Mouse (Mus musculus): ENCODE results near the gene Chd1l. TPM values are rescaled to one million over a fixed set of nuclear protein-coding genes. Genes with fewer than 3 reads are reported as not detected.

The Chd1l gene
- polyA plus RNA-seq, 1 experiment from 2014 or later = 21.5 TPM

GRCm38 (mm10) chr3:97540171-97540570, 69.8 kb downstream of the Chd1l start:
- Histone ChIP-seq H3K4me1 (ENCODE audit: control insufficient read depth, insufficient read depth, low read length) (no peaks in the 10 kb centered on the region), H3K27ac (replicated peaks; ENCODE audit: low read depth, low read length) (no peak overlapping the region), H3K36me3 (replicated peaks; ENCODE audit: control insufficient read depth, insufficient read depth, low read depth, low read length) (no peaks in the 10 kb centered on the region), H3K9me3 (replicated peaks; ENCODE audit: control insufficient read depth, low read length) (no peaks in the 10 kb centered on the region), H3K9ac (replicated peaks; ENCODE audit: low read length) (no peak overlapping the region), H3K27me3 (ENCODE audit: control insufficient read depth, insufficient read depth, low read length) (no peaks in the 10 kb centered on the region), H3K4me2 (ENCODE audit: low read depth, low read length) (no peak overlapping the region), H3K4me3 (ENCODE audit: low read depth, low read length) (no peak overlapping the region)
- DNase-seq (ENCODE audit: low spot score) (no peak), ATAC-seq (replicated peaks; ENCODE audit: insufficient number of reproducible peaks, low FRiP score, low TSS enrichment, low read depth) (no peak)
- 17% methylated on average over 1 of the region's 1 CpGs for WGBS

DNA sequence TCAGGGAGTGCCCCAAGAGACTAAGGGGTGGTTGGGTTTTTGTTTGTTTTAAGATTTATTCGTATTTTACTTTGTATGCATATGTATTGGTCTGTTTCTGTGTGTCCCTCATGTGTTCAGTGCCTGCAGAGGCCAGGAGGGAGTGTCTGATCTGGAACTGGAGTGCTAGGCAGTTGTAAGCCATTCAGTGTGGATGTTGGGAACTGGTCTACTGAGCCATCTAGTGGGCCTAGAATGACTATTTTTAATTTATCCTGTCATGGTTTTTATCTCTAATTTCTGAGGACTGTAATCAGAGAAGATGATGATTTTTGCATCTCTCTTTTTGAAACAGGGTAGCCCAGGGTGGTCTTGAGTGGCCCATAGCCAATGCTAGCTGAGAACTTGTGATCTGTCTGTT, 71.4 kb downstream of the Chd1l start:
- H3K27ac ChIP-seq (replicated peaks; ENCODE audit: low read depth, low read length) = no peak overlapping the region
- no peaks in the 10 kb centered on the region for H3K36me3 ChIP-seq (replicated peaks; ENCODE audit: control insufficient read depth, insufficient read depth, low read depth, low read length)
- H3K4me2 ChIP-seq (ENCODE audit: low read depth, low read length) = no peak overlapping the region
- DNase-seq (ENCODE audit: low spot score) (no peak), ATAC-seq (replicated peaks; ENCODE audit: insufficient number of reproducible peaks, low FRiP score, low TSS enrichment, low read depth) (no peak)
- no peaks in the 10 kb centered on the region for H3K4me1 ChIP-seq (ENCODE audit: control insufficient read depth, insufficient read depth, low read length)
- H3K27me3 ChIP-seq (ENCODE audit: control insufficient read depth, insufficient read depth, low read length) = no peaks in the 10 kb centered on the region
- H3K9ac ChIP-seq (replicated peaks; ENCODE audit: low read length) = no peak overlapping the region
- no peak overlapping the region for H3K4me3 ChIP-seq (ENCODE audit: low read depth, low read length)
- H3K9me3 ChIP-seq (replicated peaks; ENCODE audit: control insufficient read depth, low read length) = no peaks in the 10 kb centered on the region
- WGBS = 58% methylated on average over 1 of the region's 1 CpGs

DNA sequence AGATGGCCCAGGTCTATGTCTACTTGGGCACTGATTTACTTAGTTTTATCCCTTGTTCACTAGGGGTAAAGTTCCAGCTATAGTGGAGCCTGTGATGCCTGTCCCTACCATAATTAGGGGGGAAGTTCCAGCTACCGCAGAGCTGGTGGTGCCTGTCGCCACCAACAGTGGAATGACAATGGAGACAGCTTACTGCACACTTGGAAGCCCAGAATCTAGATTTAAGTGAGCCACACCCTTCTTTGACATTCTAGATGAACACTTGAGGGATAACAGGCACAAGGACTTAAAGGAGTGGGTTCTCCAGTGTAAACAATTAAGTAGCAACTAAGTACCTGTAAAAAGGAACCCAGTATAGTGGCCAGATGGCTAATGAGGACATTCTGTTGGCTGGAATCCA, 73.0 kb downstream of the Chd1l start:
- no peak overlapping the region for H3K4me2 ChIP-seq (ENCODE audit: low read depth, low read length)
- no peak overlapping the region for H3K4me3 ChIP-seq (ENCODE audit: low read depth, low read length)
- no peak overlapping the region for H3K9ac ChIP-seq (replicated peaks; ENCODE audit: low read length)
- no peak for ATAC-seq (replicated peaks; ENCODE audit: insufficient number of reproducible peaks, low FRiP score, low TSS enrichment, low read depth)
- 85% methylated on average over 2 of the region's 2 CpGs for WGBS
- no peak overlapping the region for H3K27ac ChIP-seq (replicated peaks; ENCODE audit: low read depth, low read length)
- no peak for DNase-seq (ENCODE audit: low spot score)
- H3K4me1 ChIP-seq (ENCODE audit: control insufficient read depth, insufficient read depth, low read length) = no peaks in the 10 kb centered on the region
- no peaks in the 10 kb centered on the region for H3K27me3 ChIP-seq (ENCODE audit: control insufficient read depth, insufficient read depth, low read length)
- no peaks in the 10 kb centered on the region for H3K36me3 ChIP-seq (replicated peaks; ENCODE audit: control insufficient read depth, insufficient read depth, low read depth, low read length)
- H3K9me3 ChIP-seq (replicated peaks; ENCODE audit: control insufficient read depth, low read length) = no peaks in the 10 kb centered on the region

GRCm38 (mm10) chr3:97535660-97536059, 74.3 kb downstream of the Chd1l start:
- Histone ChIP-seq H3K36me3 (replicated peaks; ENCODE audit: control insufficient read depth, insufficient read depth, low read depth, low read length) (no peaks in the 10 kb centered on the region), H3K4me1 (ENCODE audit: control insufficient read depth, insufficient read depth, low read length) (no peaks in the 10 kb centered on the region), H3K4me3 (ENCODE audit: low read depth, low read length) (no peak overlapping the region), H3K4me2 (ENCODE audit: low read depth, low read length) (no peak overlapping the region), H3K9me3 (replicated peaks; ENCODE audit: control insufficient read depth, low read length) (no peaks in the 10 kb centered on the region), H3K27me3 (ENCODE audit: control insufficient read depth, insufficient read depth, low read length) (no peaks in the 10 kb centered on the region), H3K9ac (replicated peaks; ENCODE audit: low read length) (no peak overlapping the region), H3K27ac (replicated peaks; ENCODE audit: low read depth, low read length) (no peak overlapping the region)
- WGBS = 89% methylated on average over 5 of the region's 5 CpGs
- ATAC-seq (replicated peaks; ENCODE audit: insufficient number of reproducible peaks, low FRiP score, low TSS enrichment, low read depth) (no peak), DNase-seq (ENCODE audit: low spot score) (no peak)

DNA sequence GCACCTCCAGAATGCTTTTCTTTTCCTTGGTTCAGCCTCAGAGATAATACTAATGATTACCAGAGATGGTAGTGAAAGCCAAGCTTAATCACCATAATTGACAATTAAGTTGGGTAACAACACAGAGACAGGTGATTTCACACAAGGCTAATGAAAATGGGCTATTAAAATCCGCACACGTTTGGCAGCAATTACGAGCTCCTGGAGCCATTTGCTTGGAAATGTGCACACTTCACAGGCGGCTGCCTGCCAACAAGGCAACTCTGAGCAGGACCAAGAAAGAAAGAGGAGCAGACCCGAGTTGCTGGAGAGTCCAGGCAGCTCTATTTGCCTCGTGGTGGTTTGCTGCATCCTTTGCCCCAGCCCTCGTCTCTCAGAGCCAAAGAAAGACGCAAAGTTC, 84.5 kb downstream of the Chd1l start:
- Histone ChIP-seq H3K27me3 (ENCODE audit: control insufficient read depth, insufficient read depth, low read length) (no peaks in the 10 kb centered on the region), H3K9ac (replicated peaks; ENCODE audit: low read length) (no peak overlapping the region), H3K4me3 (ENCODE audit: low read depth, low read length) (no peak overlapping the region), H3K4me1 (ENCODE audit: control insufficient read depth, insufficient read depth, low read length) (no peaks in the 10 kb centered on the region), H3K9me3 (replicated peaks; ENCODE audit: control insufficient read depth, low read length) (no peaks in the 10 kb centered on the region), H3K27ac (replicated peaks; ENCODE audit: low read depth, low read length) (no peak overlapping the region), H3K4me2 (ENCODE audit: low read depth, low read length) (no peak overlapping the region), H3K36me3 (replicated peaks; ENCODE audit: control insufficient read depth, insufficient read depth, low read depth, low read length) (no peaks in the 10 kb centered on the region)
- DNase-seq (ENCODE audit: low spot score) = no peak
- 77% methylated on average over 8 of the region's 8 CpGs for WGBS
- ATAC-seq (replicated peaks; ENCODE audit: insufficient number of reproducible peaks, low FRiP score, low TSS enrichment, low read depth) = no peak

GRCm38 (mm10) chr3:97524835-97525234, 85.2 kb downstream of the Chd1l start:
- no peaks in the 10 kb centered on the region for H3K9me3 ChIP-seq (replicated peaks; ENCODE audit: control insufficient read depth, low read length)
- no peak overlapping the region for H3K4me2 ChIP-seq (ENCODE audit: low read depth, low read length)
- 83% methylated on average over 5 of the region's 5 CpGs for WGBS
- ATAC-seq (replicated peaks; ENCODE audit: insufficient number of reproducible peaks, low FRiP score, low TSS enrichment, low read depth) (no peak), DNase-seq (ENCODE audit: low spot score) (peak; percentile 11)
- no peak overlapping the region for H3K27ac ChIP-seq (replicated peaks; ENCODE audit: low read depth, low read length)
- no peaks in the 10 kb centered on the region for H3K36me3 ChIP-seq (replicated peaks; ENCODE audit: control insufficient read depth, insufficient read depth, low read depth, low read length)
- H3K4me3 ChIP-seq (ENCODE audit: low read depth, low read length) = no peak overlapping the region
- no peaks in the 10 kb centered on the region for H3K4me1 ChIP-seq (ENCODE audit: control insufficient read depth, insufficient read depth, low read length)
- H3K27me3 ChIP-seq (ENCODE audit: control insufficient read depth, insufficient read depth, low read length) = no peaks in the 10 kb centered on the region
- no peak overlapping the region for H3K9ac ChIP-seq (replicated peaks; ENCODE audit: low read length)

DNA sequence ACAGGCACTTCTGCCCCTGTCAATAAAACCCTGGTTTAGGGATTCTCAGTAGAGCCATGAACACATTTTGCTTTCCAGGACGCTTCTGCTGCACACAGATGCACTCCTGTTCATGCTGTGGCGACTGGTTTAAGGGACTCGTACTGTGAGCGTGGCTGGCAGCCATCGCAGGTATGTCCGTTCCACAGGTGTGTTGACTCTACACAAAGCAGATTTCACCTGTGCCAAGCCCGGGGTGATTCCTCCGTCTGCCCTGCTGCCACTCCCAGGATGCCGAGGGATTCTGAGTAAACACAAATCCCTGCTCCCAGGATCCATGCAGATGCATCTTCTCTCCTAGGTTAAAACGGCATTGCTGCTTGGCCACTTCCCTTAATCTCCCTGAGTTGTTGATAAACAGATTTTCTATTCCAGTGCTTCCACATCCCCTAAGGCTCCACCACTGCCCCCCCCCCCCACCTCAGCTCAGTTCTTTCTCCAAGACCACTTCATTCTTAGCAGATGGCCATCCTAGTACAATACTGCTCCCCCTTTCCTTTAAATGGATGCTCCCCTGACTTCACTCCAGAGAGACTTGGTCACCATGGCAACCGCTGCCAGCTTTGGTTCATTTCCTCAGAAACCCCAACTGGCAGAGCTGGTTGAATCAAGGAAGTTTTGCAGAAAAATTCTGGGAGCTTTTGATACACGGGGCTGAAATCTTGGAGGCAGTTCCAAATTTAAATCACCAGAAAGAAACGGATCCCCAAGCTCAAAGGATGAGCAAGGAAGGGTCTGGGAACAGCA, 87.9 kb downstream of the Chd1l start:
- H3K4me2 ChIP-seq (ENCODE audit: low read depth, low read length) = no peak overlapping the region
- no peaks in the 10 kb centered on the region for H3K36me3 ChIP-seq (replicated peaks; ENCODE audit: control insufficient read depth, insufficient read depth, low read depth, low read length)
- DNase-seq (ENCODE audit: low spot score) (peak; percentile 26), ATAC-seq (replicated peaks; ENCODE audit: insufficient number of reproducible peaks, low FRiP score, low TSS enrichment, low read depth) (no peak)
- no peak overlapping the region for H3K4me3 ChIP-seq (ENCODE audit: low read depth, low read length)
- no peaks in the 10 kb centered on the region for H3K4me1 ChIP-seq (ENCODE audit: control insufficient read depth, insufficient read depth, low read length)
- H3K9me3 ChIP-seq (replicated peaks; ENCODE audit: control insufficient read depth, low read length) = no peaks in the 10 kb centered on the region
- no peak overlapping the region for H3K27ac ChIP-seq (replicated peaks; ENCODE audit: low read depth, low read length)
- H3K27me3 ChIP-seq (ENCODE audit: control insufficient read depth, insufficient read depth, low read length) = no peaks in the 10 kb centered on the region
- WGBS = 75% methylated on average over 13 of the region's 13 CpGs
- H3K9ac ChIP-seq (replicated peaks; ENCODE audit: low read length) = no peak overlapping the region

DNA sequence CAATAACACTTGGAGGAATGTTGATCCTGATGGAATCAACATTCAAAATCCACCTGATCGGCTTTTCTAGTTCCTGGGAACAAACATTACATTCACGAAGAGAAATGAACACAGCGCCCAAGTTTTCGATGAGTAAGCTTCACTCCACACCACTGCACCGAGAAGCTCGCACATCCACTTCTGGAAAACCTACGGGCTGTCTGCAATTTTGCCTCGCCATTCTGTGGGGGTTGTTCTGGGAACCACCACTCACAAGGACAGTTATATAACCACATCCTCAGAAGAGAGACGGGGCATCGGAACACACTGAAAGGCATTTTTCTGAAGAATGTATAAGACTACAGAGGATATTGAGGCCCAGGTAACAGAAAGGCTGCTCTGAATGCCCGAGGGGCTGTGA, 90.1 kb downstream of the Chd1l start:
- H3K4me3 ChIP-seq (ENCODE audit: low read depth, low read length) = no peak overlapping the region
- H3K36me3 ChIP-seq (replicated peaks; ENCODE audit: control insufficient read depth, insufficient read depth, low read depth, low read length) = no peaks in the 10 kb centered on the region
- H3K27ac ChIP-seq (replicated peaks; ENCODE audit: low read depth, low read length) = no peak overlapping the region
- 92% methylated on average over 11 of the region's 11 CpGs for WGBS
- H3K4me1 ChIP-seq (ENCODE audit: control insufficient read depth, insufficient read depth, low read length) = no peaks in the 10 kb centered on the region
- DNase-seq (ENCODE audit: low spot score) = no peak
- no peak overlapping the region for H3K4me2 ChIP-seq (ENCODE audit: low read depth, low read length)
- no peak for ATAC-seq (replicated peaks; ENCODE audit: insufficient number of reproducible peaks, low FRiP score, low TSS enrichment, low read depth)
- H3K27me3 ChIP-seq (ENCODE audit: control insufficient read depth, insufficient read depth, low read length) = no peaks in the 10 kb centered on the region
- no peaks in the 10 kb centered on the region for H3K9me3 ChIP-seq (replicated peaks; ENCODE audit: control insufficient read depth, low read length)
- no peak overlapping the region for H3K9ac ChIP-seq (replicated peaks; ENCODE audit: low read length)
